Mouse (Mus musculus) embryonic fibroblast, embryonic 13.5 days (primary cell): ENCODE measurements around the gene Tpk1.

Experiments used
- CTCF ChIP-seq: IDR thresholded peaks from 2 replicates; pipeline ENCODE4 v1.5.1; 2011; ENCODE audit warnings: mild to moderate bottlenecking, control low read depth, low read length, moderate library complexity, borderline replicate concordance; ENCODE audit not compliant: insufficient read depth
- POLR2A ChIP-seq: IDR thresholded peaks from 2 replicates; pipeline ENCODE4 v1.6.1; 2011; ENCODE audit warnings: low read depth, mild to moderate bottlenecking, control low read depth, low read length, moderate library complexity

DNA sequence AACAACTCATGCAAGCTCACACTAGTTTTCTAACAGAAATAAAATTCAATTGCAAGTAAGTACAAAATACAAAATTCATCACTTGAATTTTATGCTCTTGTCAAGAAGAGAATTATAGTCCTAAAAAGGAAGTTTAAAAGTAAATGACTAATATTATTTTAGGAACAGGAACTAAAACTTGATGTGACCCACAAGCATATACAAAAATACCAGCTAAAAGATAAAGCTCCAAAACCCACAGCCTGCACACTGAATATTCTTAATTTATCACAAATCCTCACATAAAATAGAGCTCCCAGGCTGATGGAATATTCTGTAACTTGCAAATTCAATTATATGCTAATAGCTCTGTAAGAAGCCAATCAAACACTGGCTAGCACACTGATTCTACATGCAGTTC, 25.5 kb downstream of the Tpk1 start:
- TF ChIP-seq CTCF (no peak), POLR2A (no peak)
